Mouse (Mus musculus): ENCODE data around the gene Acap2.

- TF ChIP-seq EP300 (IDR thresholded peaks at IDR 0.05; ENCODE audit: insufficient read depth, low read depth, low read length) (no peak), POLR2A (IDR thresholded peaks at IDR 0.05; ENCODE audit: insufficient read depth, low read length) (peak; percentile 60), CTCF (IDR thresholded peaks at IDR 0.05; ENCODE audit: low read depth, low read length) (no peak)
Observed at GRCm38 (mm10) chr16:31200790-31201567, at the start of gene Acap2.
